Mouse (Mus musculus) MEL (cell line): Measurements from ENCODE around the gene Pigh.

ENCODE experiments used
- CHD1 ChIP-seq: IDR thresholded peaks from 2 replicates; pipeline ENCODE4 v1.6.1; 2012; ENCODE audit warnings: low read depth, mild to moderate bottlenecking, inconsistent platforms, low read length, improper control_type of control experiment
- CTCF ChIP-seq, 3 experiments: IDR thresholded peaks in 2 of 3; conservative IDR thresholded peaks in 1 of 3; 2 replicates each; pipeline ENCODE4 v1.5.1; 2011 to 2012; ENCODE audit warnings: low read length in 3 of 3, low read depth in 2 of 3, mild to moderate bottlenecking in 2 of 3, improper control_type of control experiment in 1 of 3, inconsistent platforms in 1 of 3, mixed read lengths in 1 of 3, moderate library complexity in 1 of 3; ENCODE audit not compliant: control insufficient read depth in 1 of 3, insufficient read depth in 1 of 3, poor library complexity in 1 of 3, severe bottlenecking in 1 of 3
- POLR2A ChIP-seq, 2 experiments: IDR thresholded peaks; 2 replicates each; pipeline ENCODE4 v1.6.1; 2011 to 2012; ENCODE audit warnings: low read length in 2 of 2, mild to moderate bottlenecking in 2 of 2, control low read depth in 1 of 2, improper control_type of control experiment in 1 of 2, low read depth in 1 of 2, moderate library complexity in 1 of 2; ENCODE audit not compliant: control insufficient read depth in 1 of 2, insufficient read depth in 1 of 2, poor library complexity in 1 of 2
- RCOR1 ChIP-seq: IDR thresholded peaks from 2 replicates; pipeline ENCODE4 v1.6.1; 2012; ENCODE audit warnings: low read depth, mild to moderate bottlenecking, inconsistent platforms, low read length, improper control_type of control experiment
- SIN3A ChIP-seq: IDR thresholded peaks from 2 replicates; pipeline ENCODE4 v1.6.1; 2012; ENCODE audit warnings: low read length, improper control_type of control experiment, inconsistent platforms
- TBP ChIP-seq: IDR thresholded peaks from 2 replicates; pipeline ENCODE4 v1.8.0; 2011; ENCODE audit warnings: low read depth, low read length, improper control_type of control experiment
- TCF12 ChIP-seq: IDR thresholded peaks from 2 replicates; pipeline ENCODE4 v1.6.1; 2014; ENCODE audit warnings: low read depth, mild to moderate bottlenecking, inconsistent platforms, low read length, improper control_type of control experiment, moderate library complexity
- ZNF384 ChIP-seq: IDR thresholded peaks from 2 replicates; pipeline ENCODE4 v1.6.1; 2012; ENCODE audit warnings: low read depth, mild to moderate bottlenecking, inconsistent platforms, low read length, improper control_type of control experiment

GRCm38 (mm10) chr12:79138999-79139398 lies 49.5 kb upstream of the Pigh start:
- TF ChIP-seq CTCF (IDR thresholded peaks at IDR 0.05 in 2 of 3, conservative IDR thresholded peaks at IDR 0.05 in 1 of 3; ENCODE audit: control insufficient read depth in 1 of 3, insufficient read depth in 1 of 3, low read depth in 2 of 3, low read length in 3 of 3, poor library complexity in 1 of 3, severe bottlenecking in 1 of 3) = no peak
- TF ChIP-seq SIN3A = no peak
- TF ChIP-seq RCOR1 = no peak
- TF ChIP-seq CHD1 = no peak
- TF ChIP-seq POLR2A (IDR thresholded peaks at IDR 0.05; ENCODE audit: control insufficient read depth in 1 of 2, insufficient read depth in 1 of 2, low read depth in 1 of 2, low read length in 2 of 2, poor library complexity in 1 of 2) = no peak
- no peak for TF ChIP-seq TCF12
- no peak for TF ChIP-seq ZNF384
- TF ChIP-seq TBP = no peak
